Mouse (Mus musculus): Measurements from ENCODE around the gene Ppip5k2.

DNA sequence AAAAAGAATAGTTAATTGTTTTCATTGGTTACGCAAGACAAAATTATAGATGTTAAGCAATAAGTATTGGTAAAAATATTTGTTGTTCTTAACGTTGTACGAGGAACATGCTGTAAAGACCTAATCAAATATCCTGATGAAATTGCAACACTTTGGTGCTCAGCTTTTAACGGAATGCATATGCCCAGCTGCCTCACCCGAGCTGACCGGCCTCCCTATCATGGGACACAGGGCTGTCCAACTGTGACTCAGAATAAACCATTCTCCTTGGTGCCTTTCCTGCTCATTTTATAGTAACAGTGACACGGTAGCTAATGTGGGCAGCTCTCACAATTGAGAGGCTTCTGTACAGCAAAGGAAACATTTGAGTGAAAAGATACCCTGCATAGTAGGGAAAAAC, 907 bp upstream of the Ppip5k2 start:
- TF ChIP-seq CHD2 (IDR thresholded peaks at IDR 0.05; ENCODE audit: low read depth, low read length) (no peak), ZC3H11A (IDR thresholded peaks at IDR 0.05; ENCODE audit: borderline replicate concordance, low read depth, low read length) (no peak), ZNF384 (IDR thresholded peaks at IDR 0.05; ENCODE audit: low read depth, low read length) (no peak), MAFK (IDR thresholded peaks at IDR 0.05; ENCODE audit: insufficient read depth, low read depth, low read length) (no peak)
